Mouse (Mus musculus): ENCODE results near the gene Fam160b1. TPM values are rescaled to one million over a fixed set of nuclear protein-coding genes. Genes with fewer than 3 reads are reported as not detected.

Fam160b1 gene
- total and polyA plus RNA-seq, 3 experiments: 6.2 to 16.6 (median 11.1) TPM

DNA sequence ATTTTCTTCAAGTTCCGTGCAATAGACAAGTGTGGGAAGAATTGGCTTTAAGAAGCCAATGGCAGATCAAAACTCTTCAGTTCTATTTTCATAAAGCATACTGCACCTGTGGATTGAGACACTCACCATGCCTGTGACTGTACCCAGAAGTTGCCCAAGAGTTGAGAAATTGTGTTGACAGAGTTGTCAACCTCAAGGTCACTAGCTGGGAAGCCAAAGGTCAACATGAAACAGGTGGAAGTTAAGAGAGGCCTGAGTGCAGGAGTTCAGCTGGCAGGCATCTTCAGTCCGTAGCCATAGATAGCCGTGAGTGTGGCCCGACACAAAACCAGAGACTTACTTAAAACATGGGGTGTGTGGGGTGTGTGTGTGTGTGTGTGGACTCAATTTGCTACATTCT, 6.7 kb downstream of the Fam160b1 start:
- TF ChIP-seq TAL1 (conservative IDR thresholded peaks at IDR 0.05; ENCODE audit: low read depth, low read length) (no peak), GATA2 (IDR thresholded peaks at IDR 0.05; ENCODE audit: borderline replicate concordance, low read depth, low read length) (no peak), CTCF (IDR thresholded peaks at IDR 0.05; ENCODE audit: low read depth, low read length) (no peak), GATA1 (IDR thresholded peaks at IDR 0.05; ENCODE audit: borderline replicate concordance, low read length) (no peak), POLR2AphosphoS5 (IDR thresholded peaks at IDR 0.05; ENCODE audit: insufficient replicate concordance, low read depth, low read length) (no peak)
- no peak for DNase-seq (ENCODE audit: low spot score)
- peaks cover 54% of the 10 kb centered on the region for H3K4me1 ChIP-seq (ENCODE audit: insufficient read depth, low read depth, low read length)
- no peaks in the 10 kb centered on the region for H3K27me3 ChIP-seq (ENCODE audit: insufficient read depth, low read length)
- H3K36me3 ChIP-seq (replicated peaks): peaks cover 83% of the 10 kb centered on the region
- ATAC-seq (ENCODE audit: extremely low read depth, insufficient number of reproducible peaks, low FRiP score, poor library complexity, severe bottlenecking): no peak
- no peaks in the 10 kb centered on the region for H3K9me3 ChIP-seq (replicated peaks)
- no peak overlapping the region for H3K4me3 ChIP-seq (ENCODE audit: low read depth, low read length)

DNA sequence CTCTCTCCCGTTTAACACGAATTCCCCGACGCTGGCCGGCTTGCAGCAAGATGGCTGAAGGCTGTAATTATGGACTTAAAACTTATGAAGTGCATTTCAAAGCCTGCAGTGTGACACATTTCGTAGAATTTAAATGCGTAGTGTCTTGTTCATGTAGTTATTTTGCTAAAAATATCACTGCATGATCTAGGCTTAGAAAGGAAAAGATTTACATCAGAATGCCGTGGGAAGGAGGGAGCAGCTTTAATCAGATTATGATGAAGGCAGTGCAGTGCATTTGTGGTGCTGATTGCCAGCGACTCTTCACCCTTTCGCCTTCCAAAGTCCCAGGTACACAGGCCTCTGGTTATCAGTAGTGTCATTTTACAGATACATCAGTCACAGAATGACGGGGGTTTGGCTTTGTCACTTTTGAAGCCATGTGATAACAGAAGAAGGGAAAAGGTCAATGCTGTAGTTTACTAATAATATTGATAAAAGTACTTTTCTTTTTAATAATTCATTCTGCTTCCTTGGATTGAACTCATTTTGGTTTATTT, 7.4 kb downstream of the Fam160b1 start:
- H3K36me3 ChIP-seq (replicated peaks): peaks cover 87% of the 10 kb centered on the region
- H3K4me3 ChIP-seq (ENCODE audit: low read depth, low read length): no peak overlapping the region
- DNase-seq (ENCODE audit: low spot score) (no peak), ATAC-seq (ENCODE audit: extremely low read depth, insufficient number of reproducible peaks, low FRiP score, poor library complexity, severe bottlenecking) (no peak)
- no peaks in the 10 kb centered on the region for H3K27me3 ChIP-seq (ENCODE audit: insufficient read depth, low read length)
- H3K9me3 ChIP-seq (replicated peaks): no peaks in the 10 kb centered on the region
- H3K4me1 ChIP-seq (ENCODE audit: insufficient read depth, low read depth, low read length): peaks cover 48% of the 10 kb centered on the region
- no peak for TF ChIP-seq GATA1 (IDR thresholded peaks at IDR 0.05; ENCODE audit: borderline replicate concordance, low read length)
- TF ChIP-seq CTCF (IDR thresholded peaks at IDR 0.05; ENCODE audit: low read depth, low read length): no peak
- no peak for TF ChIP-seq POLR2AphosphoS5 (IDR thresholded peaks at IDR 0.05; ENCODE audit: insufficient replicate concordance, low read depth, low read length)
- no peak for TF ChIP-seq GATA2 (IDR thresholded peaks at IDR 0.05; ENCODE audit: borderline replicate concordance, low read depth, low read length)
- no peak for TF ChIP-seq TAL1 (conservative IDR thresholded peaks at IDR 0.05; ENCODE audit: low read depth, low read length)

DNA sequence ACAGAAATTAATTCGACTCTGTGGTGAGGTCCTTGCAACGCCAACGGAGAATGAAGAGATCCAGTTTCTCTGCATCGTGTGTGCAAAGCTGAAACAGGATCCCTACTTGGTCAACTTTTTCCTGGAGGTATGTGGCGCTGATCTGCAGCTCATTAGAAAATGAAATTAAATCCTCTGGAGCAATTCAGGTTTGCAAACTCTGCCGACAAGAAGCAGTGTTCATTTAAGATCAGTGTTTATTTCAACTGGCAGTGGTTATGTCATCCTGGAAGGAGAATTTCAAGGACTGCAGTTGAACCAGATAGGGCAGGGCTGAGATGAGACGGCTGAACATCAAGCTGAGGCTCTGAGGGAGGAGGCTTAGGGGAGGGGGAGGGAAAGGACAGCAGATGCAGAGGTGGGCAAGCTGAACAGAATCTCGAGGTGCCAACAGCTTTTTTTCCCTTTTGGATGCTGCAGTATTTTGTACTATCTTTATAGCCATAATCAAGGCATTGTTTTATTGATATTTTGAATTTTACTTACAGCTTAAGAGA, 12.9 kb downstream of the Fam160b1 start:
- Histone ChIP-seq H3K4me3 (ENCODE audit: low read depth, low read length) (no peak overlapping the region), H3K4me1 (ENCODE audit: insufficient read depth, low read depth, low read length) (peaks cover 21% of the 10 kb centered on the region), H3K9me3 (replicated peaks) (no peaks in the 10 kb centered on the region), H3K36me3 (replicated peaks) (peaks cover 97% of the 10 kb centered on the region), H3K27me3 (ENCODE audit: insufficient read depth, low read length) (no peaks in the 10 kb centered on the region)
- DNase-seq (ENCODE audit: low spot score): no peak
- TF ChIP-seq TAL1 (conservative IDR thresholded peaks at IDR 0.05; ENCODE audit: low read depth, low read length) (no peak), POLR2AphosphoS5 (IDR thresholded peaks at IDR 0.05; ENCODE audit: insufficient replicate concordance, low read depth, low read length) (no peak), GATA1 (IDR thresholded peaks at IDR 0.05; ENCODE audit: borderline replicate concordance, low read length) (no peak), CTCF (IDR thresholded peaks at IDR 0.05; ENCODE audit: low read depth, low read length) (no peak)
- ATAC-seq (ENCODE audit: extremely low read depth, insufficient number of reproducible peaks, low FRiP score, poor library complexity, severe bottlenecking): no peak

DNA sequence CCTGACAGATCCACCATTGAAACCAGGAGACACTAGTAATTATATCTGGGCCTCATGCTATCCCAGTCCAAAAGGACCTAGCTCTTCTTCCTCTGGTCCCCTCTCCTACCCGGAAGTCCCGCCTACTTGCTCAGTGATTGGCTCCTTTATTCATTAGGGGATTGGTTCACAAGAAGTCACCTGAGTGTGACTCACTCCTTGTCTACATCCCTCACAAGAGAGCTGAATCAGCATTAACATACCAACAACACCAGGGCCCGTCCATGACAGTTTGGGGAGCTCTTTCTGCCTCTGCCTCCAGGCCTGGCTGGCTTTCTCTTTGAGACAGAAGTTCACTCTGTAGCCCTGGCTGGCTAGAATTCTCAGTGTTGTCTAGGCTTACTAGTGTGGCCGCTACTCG, 14.7 kb downstream of the Fam160b1 start:
- H3K4me3 ChIP-seq (ENCODE audit: low read depth, low read length): no peak overlapping the region
- DNase-seq (ENCODE audit: low spot score): no peak
- no peak for ATAC-seq (ENCODE audit: extremely low read depth, insufficient number of reproducible peaks, low FRiP score, poor library complexity, severe bottlenecking)
- peaks cover 6% of the 10 kb centered on the region for H3K4me1 ChIP-seq (ENCODE audit: insufficient read depth, low read depth, low read length)
- H3K27me3 ChIP-seq (ENCODE audit: insufficient read depth, low read length): no peaks in the 10 kb centered on the region
- no peaks in the 10 kb centered on the region for H3K9me3 ChIP-seq (replicated peaks)
- peaks cover 93% of the 10 kb centered on the region for H3K36me3 ChIP-seq (replicated peaks)
- TF ChIP-seq POLR2AphosphoS5 (IDR thresholded peaks at IDR 0.05; ENCODE audit: insufficient replicate concordance, low read depth, low read length) (no peak), CTCF (IDR thresholded peaks at IDR 0.05; ENCODE audit: low read depth, low read length) (no peak), GATA2 (IDR thresholded peaks at IDR 0.05; ENCODE audit: borderline replicate concordance, low read depth, low read length) (no peak), GATA1 (IDR thresholded peaks at IDR 0.05; ENCODE audit: borderline replicate concordance, low read length) (no peak), TAL1 (conservative IDR thresholded peaks at IDR 0.05; ENCODE audit: low read depth, low read length) (no peak)

DNA sequence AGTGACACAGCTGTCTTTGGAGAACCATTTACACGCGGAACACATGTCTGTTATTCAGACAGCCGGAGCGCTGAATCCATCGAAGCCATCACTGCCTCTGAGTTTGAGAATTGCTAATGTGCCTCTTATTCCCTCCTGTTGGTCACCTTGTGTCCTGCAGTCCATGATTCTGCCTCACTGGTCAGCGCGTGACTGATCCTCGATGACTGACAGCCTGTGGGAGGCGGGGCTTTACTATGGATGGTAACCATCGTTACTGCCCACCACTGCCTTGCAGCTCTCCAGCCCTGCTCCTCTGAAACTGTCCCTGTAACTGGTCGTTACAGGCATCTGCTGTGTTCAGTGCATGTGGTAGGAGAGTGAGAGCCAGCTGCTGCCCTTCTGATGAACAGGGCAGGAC, 15.3 kb downstream of the Fam160b1 start:
- H3K4me1 ChIP-seq (ENCODE audit: insufficient read depth, low read depth, low read length): peaks cover 4% of the 10 kb centered on the region; the same call in 1 of the 2 replicates
- no peaks in the 10 kb centered on the region for H3K9me3 ChIP-seq (replicated peaks)
- H3K36me3 ChIP-seq (replicated peaks): peaks cover 93% of the 10 kb centered on the region
- ATAC-seq (ENCODE audit: extremely low read depth, insufficient number of reproducible peaks, low FRiP score, poor library complexity, severe bottlenecking): no peak
- H3K27me3 ChIP-seq (ENCODE audit: insufficient read depth, low read length): no peaks in the 10 kb centered on the region
- TF ChIP-seq TAL1 (conservative IDR thresholded peaks at IDR 0.05; ENCODE audit: low read depth, low read length): no peak
- TF ChIP-seq GATA1 (IDR thresholded peaks at IDR 0.05; ENCODE audit: borderline replicate concordance, low read length): no peak
- no peak for TF ChIP-seq CTCF (IDR thresholded peaks at IDR 0.05; ENCODE audit: low read depth, low read length)
- DNase-seq (ENCODE audit: low spot score): no peak
- H3K4me3 ChIP-seq (ENCODE audit: low read depth, low read length): no peak overlapping the region

DNA sequence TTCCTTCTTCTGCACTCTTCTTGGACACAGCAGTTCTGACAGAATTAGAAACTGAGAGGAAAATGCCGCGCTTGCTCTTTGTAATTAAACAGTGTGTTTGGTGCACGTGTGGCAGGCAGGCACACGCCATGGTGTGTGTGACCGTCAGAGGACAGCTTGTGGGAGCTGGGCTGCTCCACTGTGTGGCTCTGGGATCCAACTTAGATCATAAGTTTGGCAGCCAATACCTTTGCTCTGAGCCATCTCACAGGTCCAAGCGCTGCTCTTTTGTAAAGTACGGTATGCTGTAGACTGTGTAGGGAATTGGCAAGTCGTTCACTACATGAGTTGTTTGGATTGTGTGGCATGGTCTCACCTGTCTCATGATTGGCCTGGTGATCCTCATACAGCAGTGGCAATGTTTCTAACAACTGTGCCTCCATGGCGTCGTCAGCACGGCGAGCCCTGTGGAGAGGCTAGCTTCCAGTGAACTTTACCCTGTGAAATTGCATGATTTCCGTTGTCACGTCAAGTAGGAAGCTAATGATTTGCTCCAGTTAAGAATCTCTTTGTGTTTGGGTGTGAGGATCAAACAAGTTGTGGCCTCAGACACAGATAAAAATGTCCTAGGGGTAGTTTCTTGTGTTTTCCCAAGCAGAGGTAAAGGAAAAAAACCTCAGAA, 16.7 kb downstream of the Fam160b1 start:
- ATAC-seq (ENCODE audit: extremely low read depth, insufficient number of reproducible peaks, low FRiP score, poor library complexity, severe bottlenecking) (no peak), DNase-seq (ENCODE audit: low spot score) (no peak)
- Histone ChIP-seq H3K27me3 (ENCODE audit: insufficient read depth, low read length) (no peaks in the 10 kb centered on the region), H3K9me3 (replicated peaks) (no peaks in the 10 kb centered on the region), H3K4me1 (ENCODE audit: insufficient read depth, low read depth, low read length) (no peaks in the 10 kb centered on the region), H3K36me3 (replicated peaks) (peaks cover 93% of the 10 kb centered on the region), H3K4me3 (ENCODE audit: low read depth, low read length) (no peak overlapping the region)
- no peak for TF ChIP-seq TAL1 (conservative IDR thresholded peaks at IDR 0.05; ENCODE audit: low read depth, low read length)
- no peak for TF ChIP-seq GATA1 (IDR thresholded peaks at IDR 0.05; ENCODE audit: borderline replicate concordance, low read length)
- no peak for TF ChIP-seq GATA2 (IDR thresholded peaks at IDR 0.05; ENCODE audit: borderline replicate concordance, low read depth, low read length)
- no peak for TF ChIP-seq POLR2AphosphoS5 (IDR thresholded peaks at IDR 0.05; ENCODE audit: insufficient replicate concordance, low read depth, low read length)
- no peak for TF ChIP-seq CTCF (IDR thresholded peaks at IDR 0.05; ENCODE audit: low read depth, low read length)

Measured in G1E (cell line).